Mouse (Mus musculus) testis, postnatal 10 days (tissue): ENCODE results near the gene Kptn.

Experiments used
- DNase-seq: peaks from one replicate; pipeline ENCODE4 v3.0.0; 2021; ENCODE audit warnings: low spot score

Gene Kptn

DNA sequence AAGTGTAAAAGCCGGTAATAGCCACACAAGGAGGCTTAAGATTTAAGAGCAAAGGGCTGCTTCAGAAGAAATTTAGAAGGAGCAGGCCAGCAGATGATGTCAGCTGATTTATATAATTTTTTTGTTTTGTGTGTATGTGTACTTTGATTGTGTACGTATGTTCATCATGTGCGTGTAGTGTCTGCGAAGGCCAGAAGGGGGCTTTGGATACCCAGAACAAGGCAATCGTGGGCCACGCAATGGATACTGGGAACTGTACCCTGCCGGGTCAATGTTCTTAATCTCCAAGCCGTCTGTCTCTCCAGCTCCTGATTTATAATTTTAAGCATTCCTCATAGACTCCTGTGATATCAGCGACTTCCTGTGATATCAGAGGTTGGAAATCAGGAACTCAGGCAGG is 41.6 kb downstream of the Kptn start:
- DNase-seq = no peak

DNA sequence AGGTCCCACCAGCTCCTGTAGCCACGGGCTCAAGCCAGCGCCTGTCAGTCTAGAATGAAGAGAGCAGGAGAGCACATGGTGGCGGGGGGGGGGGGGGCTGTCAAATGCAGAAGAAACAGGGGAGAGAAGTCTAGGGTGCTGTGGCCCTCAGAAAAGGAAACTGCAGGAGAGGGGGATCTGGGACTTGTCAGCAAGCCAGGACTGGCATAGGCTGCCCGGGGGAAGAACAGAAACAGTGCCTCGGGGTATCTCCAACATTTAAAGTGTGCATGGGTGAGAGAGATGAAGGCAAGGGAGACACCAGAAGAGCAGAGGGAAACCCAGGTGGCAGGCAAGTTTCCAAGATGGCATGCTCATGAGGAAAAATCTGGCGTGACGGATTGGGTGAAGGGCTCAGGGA is 42.3 kb downstream of the Kptn start:
- DNase-seq = no peak

DNA sequence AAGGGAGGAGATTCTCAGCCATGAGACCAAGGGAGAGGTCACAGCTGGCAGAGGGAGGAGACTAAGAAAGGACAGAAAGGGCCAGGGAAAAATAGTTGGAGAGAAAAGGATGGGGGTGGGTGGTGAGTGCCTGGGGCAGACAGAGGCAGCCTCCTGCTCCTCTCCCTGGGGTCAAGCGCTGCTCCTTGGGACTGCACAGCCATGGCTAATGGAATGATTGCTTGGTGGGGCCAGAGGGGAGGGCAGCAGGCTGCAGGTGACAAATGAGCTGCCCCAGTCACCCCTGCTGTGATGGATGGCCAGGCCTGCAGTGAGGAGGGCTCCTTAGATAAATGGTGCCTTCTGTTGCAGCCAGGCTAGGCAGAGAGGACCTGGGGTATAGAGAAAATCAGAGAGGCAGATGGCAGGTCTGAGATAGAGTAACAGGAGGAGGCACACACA is 52.5 kb downstream of the Kptn start:
- no peak for DNase-seq

DNA sequence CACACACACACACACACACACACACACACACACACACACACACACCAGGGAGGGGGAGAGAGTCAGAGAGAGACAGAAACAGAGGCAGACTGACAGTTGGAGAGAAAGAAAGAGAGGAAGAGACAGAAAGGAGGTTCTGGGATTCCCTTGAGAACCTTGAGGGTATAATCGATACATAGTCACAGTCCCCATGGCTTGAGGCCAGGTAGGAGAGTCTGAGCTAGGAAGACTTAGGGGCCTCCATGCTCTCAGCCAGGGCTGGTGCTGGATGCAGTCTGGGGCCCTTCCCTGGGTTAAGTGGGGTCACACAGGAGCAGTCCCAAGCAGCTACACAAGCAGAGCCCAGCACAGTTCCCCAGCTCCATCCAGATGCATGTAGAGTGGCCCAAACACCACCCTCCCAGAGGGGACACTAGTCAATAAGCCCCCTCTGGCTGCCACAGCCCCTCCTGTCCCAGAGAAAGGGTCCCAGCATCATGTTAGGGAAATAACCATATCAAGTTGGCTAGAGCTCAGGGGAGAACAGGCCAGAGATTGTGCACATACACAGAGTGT is 53.0 kb downstream of the Kptn start:
- DNase-seq = no peak

DNA sequence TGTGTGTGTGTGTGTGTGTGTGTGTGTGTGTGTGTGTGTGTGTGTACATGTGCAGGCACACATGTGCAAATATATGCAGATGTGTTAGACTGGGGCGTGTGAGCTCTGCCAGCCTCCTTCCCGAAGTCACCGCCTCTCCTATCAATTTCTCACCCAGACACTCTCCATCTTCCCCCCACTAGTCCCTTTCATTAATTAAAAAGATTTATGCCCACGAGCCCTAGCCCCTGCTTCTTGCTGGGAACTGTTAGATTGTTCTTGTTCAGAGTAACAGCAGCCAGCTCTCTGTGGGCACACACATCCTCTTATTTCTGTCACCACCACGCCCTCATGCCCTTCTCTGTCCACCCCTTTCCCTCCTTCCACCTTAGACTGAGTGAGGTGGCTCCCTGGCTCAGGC is 53.5 kb downstream of the Kptn start:
- no peak for DNase-seq

DNA sequence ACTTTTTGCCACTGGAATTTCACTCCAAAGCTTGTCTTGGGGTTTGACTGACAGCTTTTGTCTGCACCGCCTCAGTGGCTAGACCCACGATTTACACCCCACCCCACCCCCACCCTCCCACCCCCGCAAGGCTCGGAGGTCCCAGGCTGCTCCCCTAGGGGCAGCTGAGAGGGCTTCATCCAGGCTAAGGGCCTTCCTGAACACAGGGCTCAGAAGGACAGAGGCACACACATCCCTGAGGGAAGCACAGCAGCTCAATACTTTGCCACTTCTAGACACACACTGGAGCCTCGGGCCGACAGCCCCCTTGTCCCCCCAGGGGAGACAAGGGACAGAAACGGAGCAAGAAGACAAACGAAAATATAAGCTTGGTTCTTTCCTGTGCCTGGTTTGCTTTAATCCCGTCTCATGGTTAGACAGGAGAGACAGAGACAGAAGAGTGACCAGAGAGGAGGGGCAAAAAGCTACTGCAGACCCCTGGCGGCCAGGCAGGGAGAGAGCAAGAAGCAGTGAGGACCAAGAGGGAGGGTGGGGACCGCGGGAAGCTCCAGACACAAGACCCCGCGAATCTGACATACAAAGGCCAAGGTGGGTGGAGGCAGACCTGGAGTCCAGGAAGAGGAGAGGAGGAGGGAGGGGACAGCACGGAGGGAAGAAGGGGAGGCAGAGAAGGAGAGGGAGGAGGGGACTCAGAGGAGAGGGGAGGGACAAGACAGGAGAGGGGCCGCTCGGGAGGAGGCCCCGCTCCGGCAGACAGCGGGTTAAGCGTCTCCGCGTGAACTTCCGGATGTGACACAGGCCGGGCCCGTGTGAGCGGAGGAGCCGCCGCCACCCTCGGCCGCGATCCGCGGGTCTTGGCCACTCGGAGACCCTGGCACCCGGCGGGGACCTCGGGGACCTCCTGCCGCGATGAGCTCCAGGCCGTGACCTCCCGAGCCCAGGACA is 55.2 kb downstream of the Kptn start, which contains the start of gene Meis3:
Gene Meis3 (plus strand): TSS at position 494 of the 945 bp plus-strand sequence.
- peak; percentile 67 for DNase-seq

DNA sequence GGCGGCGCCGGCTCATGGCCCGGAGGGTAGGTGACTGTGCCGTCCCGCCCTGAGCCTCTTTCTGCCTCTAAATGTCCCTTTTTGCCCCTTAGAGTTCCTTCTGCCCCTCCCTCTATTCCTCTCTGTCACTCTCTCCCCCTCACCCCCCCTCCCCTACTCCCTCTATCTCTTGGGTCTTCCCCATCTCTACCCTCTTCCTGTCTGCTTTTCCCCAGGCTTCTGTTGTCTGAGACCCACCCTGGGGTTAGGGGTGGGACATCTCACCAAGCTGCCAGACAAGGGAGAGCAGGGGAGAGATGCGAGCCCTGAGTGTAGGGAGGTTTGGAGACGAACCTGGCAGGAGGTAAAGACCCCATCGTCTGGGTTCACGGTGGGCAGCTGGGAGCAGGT is 55.8 kb downstream of the Kptn start:
- DNase-seq = no peak
